Mouse (Mus musculus) ovary, adult 18-20 months (tissue): ENCODE measurements around the gene Dhrs7c.

Experiments
- DNase-seq: peaks from one replicate; pipeline ENCODE4 v3.0.0; 2022; ENCODE audit warnings: low spot score, mixed read lengths

Dhrs7c gene

DNA sequence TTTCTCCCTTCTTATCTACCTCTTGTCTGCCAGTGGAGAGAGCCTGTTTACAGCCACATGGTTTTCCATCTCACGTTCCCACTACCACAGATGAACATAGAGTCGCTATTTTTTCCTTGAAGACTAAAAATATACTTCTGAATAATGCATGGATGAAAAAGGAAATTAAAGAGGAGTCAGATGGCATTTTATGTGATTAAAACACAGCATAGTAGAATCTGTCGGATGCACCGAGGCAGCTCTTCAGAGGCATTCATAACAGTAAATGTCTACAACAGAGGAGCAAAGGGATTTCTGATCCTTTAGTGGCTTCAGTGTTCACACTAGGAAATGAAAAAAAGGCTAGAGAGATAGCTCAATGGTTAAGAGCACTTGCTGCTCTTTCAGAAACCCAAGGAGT, 47.2 kb downstream of the Dhrs7c start:
- DNase-seq, result no peak

GRCm38 (mm10) chr11:67851770-67852169, 53.8 kb downstream of the Dhrs7c start:
- DNase-seq, result no peak

DNA sequence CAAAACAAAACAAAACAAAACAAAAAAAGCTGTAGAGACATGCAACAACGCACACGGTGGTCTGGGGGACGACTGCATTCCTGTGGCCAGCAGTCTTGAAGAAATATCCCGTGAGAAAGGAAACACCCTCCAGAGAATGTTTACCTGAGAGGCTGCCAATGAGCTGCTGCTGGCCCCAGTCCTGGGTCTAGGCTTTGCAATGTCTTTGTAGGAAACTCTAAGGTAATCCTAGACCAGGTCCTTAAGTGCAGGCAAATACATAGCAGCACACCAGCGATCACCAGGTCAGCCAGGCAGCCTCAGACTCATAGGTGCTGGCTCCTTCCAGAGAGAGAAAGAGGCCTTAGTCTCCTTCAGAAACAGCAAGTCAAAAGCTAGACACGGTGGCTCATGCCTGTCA, 56.0 kb downstream of the Dhrs7c start:
- DNase-seq, result no peak

- no peak for DNase-seq
Observed at GRCm38 (mm10) chr11:67855035-67855434, 57.0 kb downstream of the Dhrs7c start.

GRCm38 (mm10) chr11:67858518-67858917, 60.5 kb downstream of the Dhrs7c start:
- no peak for DNase-seq

GRCm38 (mm10) chr11:67860743-67861398, 62.9 kb downstream of the Dhrs7c start:
- no peak for DNase-seq

DNA sequence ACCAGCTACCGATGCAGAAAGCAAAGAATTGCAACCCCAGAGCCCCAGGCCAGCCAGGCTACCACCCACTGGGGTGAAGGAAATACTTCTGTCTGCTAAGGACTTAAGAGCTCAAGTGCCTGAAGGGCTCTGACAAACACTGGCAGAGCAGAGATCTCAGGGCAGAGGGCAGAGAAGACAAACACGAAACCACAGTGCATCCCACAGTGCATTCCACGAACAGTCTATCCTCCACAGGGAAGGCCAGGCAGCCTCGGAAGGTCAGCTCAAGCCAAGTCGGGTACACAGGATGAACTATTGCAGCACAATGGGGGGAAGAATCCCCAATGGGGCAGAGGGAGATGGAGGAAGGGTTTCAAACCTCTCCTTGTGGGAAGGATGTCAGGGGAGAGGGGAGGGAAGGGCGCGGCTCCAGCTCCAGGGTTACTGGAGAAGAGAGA, 63.4 kb downstream of the Dhrs7c start:
- DNase-seq, result no peak

DNA sequence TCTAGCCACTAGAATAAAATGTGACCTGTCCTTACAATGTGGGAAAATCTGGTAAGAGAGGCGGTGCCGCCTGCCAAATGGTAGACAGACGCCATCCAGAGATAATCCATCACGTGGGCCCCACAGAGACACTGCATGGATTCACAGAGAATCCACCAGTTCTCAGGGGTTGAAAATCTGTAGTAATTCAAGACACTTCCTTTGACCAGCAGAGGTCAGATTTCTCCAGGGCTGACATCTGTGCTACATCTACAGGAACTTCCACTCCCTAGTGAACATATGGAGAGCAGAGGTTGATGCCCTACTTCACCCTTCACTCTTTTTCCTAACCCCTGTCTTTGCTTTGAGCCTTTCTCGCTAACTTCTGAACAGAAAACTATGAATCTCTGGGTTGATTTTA, 67.1 kb downstream of the Dhrs7c start:
- no peak for DNase-seq
